Mouse (Mus musculus) CH12.LX (cell line): Measurements from ENCODE around the gene Dydc2. TPM values are rescaled to one million over a fixed set of nuclear protein-coding genes. Genes with fewer than 3 reads are reported as not detected.

Experiments
- polyA plus RNA-seq: library from polyadenylated mRNA; unstranded; fragments of >175 nt; gene quantifications from 2 replicates; pipeline ENCODE4 v1.2.1, GENCODE M21; 2012; ENCODE audit warnings: low read depth; ENCODE audit not compliant: insufficient read length
- total RNA-seq, 2 experiments: library from RNA; depleted of rRNA; stranded (reverse); fragments of 300-350 nt in 1 of 2; fragments of >200 nt in 1 of 2; gene quantifications; 2 replicates each; pipeline ENCODE4 v1.2.3; 2012 to 2014

The Dydc2 gene
- total and polyA plus RNA-seq, 3 experiments = 0.67 TPM; not detected in 2

Other genes with a start within 250 kb of the Dydc2 start
- 0.04 TPM in 1 of 2 replicates, not detected in the other for gene Sh2d4b, start 175.9 kb downstream of the Dydc2 start, total RNA-seq (2012; rRNA removed)
- not detected in 2 replicates for gene Sh2d4b, start 175.9 kb downstream of the Dydc2 start, total RNA-seq (2014; rRNA removed)
- 0.12 and 0.17 TPM in 2 replicates for gene Sh2d4b, start 175.9 kb downstream of the Dydc2 start, polyA plus RNA-seq
- gene Tspan14, start 102.4 kb downstream of the Dydc2 start, total RNA-seq (2012; rRNA removed) = 14.9 and 16.1 TPM in 2 replicates
- gene Tspan14, start 102.4 kb downstream of the Dydc2 start, total RNA-seq (2014; rRNA removed) = 10.6 and 11.6 TPM in 2 replicates
- gene Tspan14, start 102.4 kb downstream of the Dydc2 start, polyA plus RNA-seq = 17.8 and 19.1 TPM in 2 replicates
- gene Fam213a, start 55.4 kb downstream of the Dydc2 start, total RNA-seq (2012; rRNA removed) = 15.6 and 17.1 TPM in 2 replicates
- gene Fam213a, start 55.4 kb downstream of the Dydc2 start, total RNA-seq (2014; rRNA removed) = 11.6 and 12.0 TPM in 2 replicates
- gene Fam213a, start 55.4 kb downstream of the Dydc2 start, polyA plus RNA-seq = 12.3 and 14.1 TPM in 2 replicates
- not detected in 2 replicates for gene Dydc1, start 3.7 kb upstream of the Dydc2 start, total RNA-seq (2012; rRNA removed)
- not detected in 2 replicates for gene Dydc1, start 3.7 kb upstream of the Dydc2 start, total RNA-seq (2014; rRNA removed)
- gene Dydc1, start 3.7 kb upstream of the Dydc2 start, polyA plus RNA-seq = not detected in 2 replicates
- not detected in 2 replicates for gene Mat1a, start 35.8 kb upstream of the Dydc2 start, total RNA-seq (2012; rRNA removed)
- not detected in 2 replicates for gene Mat1a, start 35.8 kb upstream of the Dydc2 start, total RNA-seq (2014; rRNA removed)
- not detected in 2 replicates for gene Mat1a, start 35.8 kb upstream of the Dydc2 start, polyA plus RNA-seq
- not detected in 2 replicates for gene Sftpa1, start 62.6 kb upstream of the Dydc2 start, total RNA-seq (2012; rRNA removed)
- gene Sftpa1, start 62.6 kb upstream of the Dydc2 start, total RNA-seq (2014; rRNA removed) = not detected in 2 replicates
- gene Sftpa1, start 62.6 kb upstream of the Dydc2 start, polyA plus RNA-seq = not detected in 2 replicates
- gene Mbl1, start 82.2 kb upstream of the Dydc2 start, total RNA-seq (2012; rRNA removed) = not detected in 2 replicates
- gene Mbl1, start 82.2 kb upstream of the Dydc2 start, total RNA-seq (2014; rRNA removed) = not detected in 2 replicates
- gene Mbl1, start 82.2 kb upstream of the Dydc2 start, polyA plus RNA-seq = not detected in 2 replicates
- gene Sftpd, start 115.9 kb upstream of the Dydc2 start, total RNA-seq (2012; rRNA removed) = not detected in 2 replicates
- not detected in 2 replicates for gene Sftpd, start 115.9 kb upstream of the Dydc2 start, total RNA-seq (2014; rRNA removed)
- gene Sftpd, start 115.9 kb upstream of the Dydc2 start, polyA plus RNA-seq = not detected in 2 replicates
- not detected in 2 replicates for gene Gm2832, start 209.6 kb upstream of the Dydc2 start, total RNA-seq (2012; rRNA removed)
- 0.18 TPM in 1 of 2 replicates, not detected in the other for gene Gm2832, start 209.6 kb upstream of the Dydc2 start, total RNA-seq (2014; rRNA removed)
- not detected in 2 replicates for gene Gm2832, start 209.6 kb upstream of the Dydc2 start, polyA plus RNA-seq